Mouse (Mus musculus) heart, embryonic 16.5 days (tissue): ENCODE data around the gene Mtmr6. TPM values are rescaled to one million over a fixed set of nuclear protein-coding genes. Genes with fewer than 3 reads are reported as not detected.

Experiments used
- ATAC-seq: fragments of 200-750 bp; cut with Nextera tagmentation; replicated peaks from 2 replicates; pipeline ENCODE4 v1.8.0; 2017; ENCODE audit warnings: moderate number of reproducible peaks; ENCODE audit not compliant: insufficient read depth, low FRiP score; ENCODE audit errors: extremely low read depth
- H3K27ac ChIP-seq: fragments of 300-500 bp; sonication (generic); 2 replicates; pipeline ENCODE4 v1.5.1; 2014; ENCODE audit warnings: mild to moderate bottlenecking, low read length, control low read depth, moderate library complexity
- H3K27me3 ChIP-seq: fragments of 300-500 bp; sonication (generic); 2 replicates; pipeline ENCODE4 v1.6.1; 2014; ENCODE audit warnings: low read length, mixed read lengths; ENCODE audit not compliant: control insufficient read depth, insufficient read depth
- H3K36me3 ChIP-seq: fragments of 300-500 bp; sonication (generic); 2 replicates; pipeline ENCODE4 v1.6.1; 2014; ENCODE audit not compliant: control insufficient read depth, insufficient read depth
- H3K4me1 ChIP-seq: fragments of 300-500 bp; sonication (generic); 2 replicates; pipeline ENCODE4 v1.6.1; 2014; ENCODE audit warnings: low read length, mixed read lengths; ENCODE audit not compliant: control insufficient read depth, insufficient read depth
- H3K4me2 ChIP-seq: fragments of 300-500 bp; sonication (generic); 2 replicates; pipeline ENCODE4 v1.6.1; 2014; ENCODE audit warnings: low read depth, mild to moderate bottlenecking, control low read depth, low read length
- H3K4me3 ChIP-seq: fragments of 300-500 bp; sonication (generic); 2 replicates; pipeline ENCODE4 v1.5.1; 2014; ENCODE audit warnings: mild to moderate bottlenecking, control low read depth, low read length
- H3K9ac ChIP-seq: fragments of 300-500 bp; sonication (generic); 2 replicates; pipeline ENCODE4 v1.6.1; 2014; ENCODE audit warnings: low read length, control low read depth
- H3K9me3 ChIP-seq: fragments of 300-500 bp; sonication (generic); replicated peaks from 2 replicates; pipeline ENCODE4 v1.6.1; 2016; ENCODE audit warnings: low read length; ENCODE audit not compliant: control insufficient read depth
- WGBS: fragments of 180-500 bp; shearing (Covaris S2); extraction: QIAGEN DNeasy Blood & Tissue Kit; methylation state at CpG from one replicate; pipeline ENCODE4 v1.1.7; 2014; 5-methylcytosine and 5-hydroxymethylcytosine counted together
- polyA plus RNA-seq: library from polyadenylated mRNA; unstranded; fragments of >200 nt; fragmentation: Nextera tagmentation; extraction: Ambion mirVana; gene quantifications from 2 replicates; pipeline ENCODE4 v1.2.1, GENCODE M21; 2015

The Mtmr6 gene
- polyA plus RNA-seq, 1 experiment from 2014 or later = 30.1 TPM

GRCm38 (mm10) chr14:60252004-60253000, 12.7 kb upstream of the Mtmr6 start:
- peak; percentile 6 for ATAC-seq
- H3K27ac ChIP-seq = peak overlapping the region; percentile 95
- WGBS = 18% methylated on average over 15 of the region's 15 CpGs
- no peaks in the 10 kb centered on the region for H3K27me3 ChIP-seq
- peak overlapping the region; percentile 78 for H3K4me3 ChIP-seq
- peak overlapping the region; percentile 94 for H3K9ac ChIP-seq
- H3K36me3 ChIP-seq = no peaks in the 10 kb centered on the region
- H3K9me3 ChIP-seq = no peaks in the 10 kb centered on the region
- H3K4me1 ChIP-seq = peaks cover 18% of the 10 kb centered on the region
- peak overlapping the region; percentile 91 for H3K4me2 ChIP-seq

GRCm38 (mm10) chr14:60253466-60253865, 11.6 kb upstream of the Mtmr6 start:
- ATAC-seq = no peak
- Histone ChIP-seq H3K4me2 (no peak overlapping the region), H3K9ac (no peak overlapping the region), H3K27me3 (no peaks in the 10 kb centered on the region), H3K4me1 (peaks cover 18% of the 10 kb centered on the region), H3K36me3 (no peaks in the 10 kb centered on the region), H3K9me3 (no peaks in the 10 kb centered on the region), H3K4me3 (no peak overlapping the region), H3K27ac (no peak overlapping the region)
- WGBS = 73% methylated on average over 3 of the region's 3 CpGs

GRCm38 (mm10) chr14:60254774-60255173, 10.3 kb upstream of the Mtmr6 start:
- Histone ChIP-seq H3K4me2 (no peak overlapping the region), H3K36me3 (no peaks in the 10 kb centered on the region), H3K9me3 (no peaks in the 10 kb centered on the region), H3K27me3 (no peaks in the 10 kb centered on the region), H3K9ac (no peak overlapping the region), H3K27ac (no peak overlapping the region), H3K4me1 (peaks cover 12% of the 10 kb centered on the region), H3K4me3 (no peak overlapping the region)
- ATAC-seq = no peak

GRCm38 (mm10) chr14:60256356-60256755, 8.7 kb upstream of the Mtmr6 start:
- H3K4me3 ChIP-seq = no peak overlapping the region
- H3K4me1 ChIP-seq = peaks cover 5% of the 10 kb centered on the region
- no peak overlapping the region for H3K9ac ChIP-seq
- ATAC-seq = no peak
- no peaks in the 10 kb centered on the region for H3K27me3 ChIP-seq
- H3K9me3 ChIP-seq = no peaks in the 10 kb centered on the region
- no peak overlapping the region for H3K27ac ChIP-seq
- no peaks in the 10 kb centered on the region for H3K36me3 ChIP-seq
- no peak overlapping the region for H3K4me2 ChIP-seq
- 17% methylated on average over 3 of the region's 3 CpGs for WGBS

- Histone ChIP-seq H3K4me1 (peaks cover 5% of the 10 kb centered on the region), H3K9ac (no peak overlapping the region), H3K27ac (no peak overlapping the region), H3K4me3 (no peak overlapping the region), H3K9me3 (no peaks in the 10 kb centered on the region), H3K36me3 (no peaks in the 10 kb centered on the region), H3K27me3 (no peaks in the 10 kb centered on the region), H3K4me2 (no peak overlapping the region)
- no peak for ATAC-seq
- WGBS = 57% methylated on average over 4 of the region's 4 CpGs
Measured at GRCm38 (mm10) chr14:60257101-60257500, 7.9 kb upstream of the Mtmr6 start.

- WGBS = 85% methylated on average over 1 of the region's 1 CpGs
- no peak for ATAC-seq
- Histone ChIP-seq H3K27ac (no peak overlapping the region), H3K9me3 (no peaks in the 10 kb centered on the region), H3K4me3 (no peak overlapping the region), H3K4me1 (no peaks in the 10 kb centered on the region), H3K4me2 (no peak overlapping the region), H3K9ac (no peak overlapping the region), H3K27me3 (no peaks in the 10 kb centered on the region), H3K36me3 (no peaks in the 10 kb centered on the region)
Measured at GRCm38 (mm10) chr14:60257851-60258250, 7.2 kb upstream of the Mtmr6 start.

- Histone ChIP-seq H3K27me3 (no peaks in the 10 kb centered on the region), H3K4me2 (no peak overlapping the region), H3K4me1 (peaks cover 12% of the 10 kb centered on the region), H3K27ac (no peak overlapping the region), H3K4me3 (no peak overlapping the region), H3K9ac (no peak overlapping the region), H3K9me3 (no peaks in the 10 kb centered on the region), H3K36me3 (no peaks in the 10 kb centered on the region)
- WGBS = 33% methylated on average over 7 of the region's 7 CpGs
- ATAC-seq = no peak
Measured at GRCm38 (mm10) chr14:60262316-60262715, 2.7 kb upstream of the Mtmr6 start.

- H3K27me3 ChIP-seq = no peaks in the 10 kb centered on the region
- H3K4me1 ChIP-seq = peaks cover 17% of the 10 kb centered on the region
- no peak overlapping the region for H3K9ac ChIP-seq
- no peak overlapping the region for H3K4me3 ChIP-seq
- H3K9me3 ChIP-seq = no peaks in the 10 kb centered on the region
- WGBS = 83% methylated on average over 6 of the region's 6 CpGs
- H3K4me2 ChIP-seq = no peak overlapping the region
- H3K36me3 ChIP-seq = no peaks in the 10 kb centered on the region
- no peak overlapping the region for H3K27ac ChIP-seq
- ATAC-seq = no peak
Measured at GRCm38 (mm10) chr14:60269333-60269732, 4.3 kb downstream of the Mtmr6 start.

GRCm38 (mm10) chr14:60273346-60273745, 8.3 kb downstream of the Mtmr6 start:
- H3K4me2 ChIP-seq = no peak overlapping the region
- H3K27ac ChIP-seq = no peak overlapping the region; the same call in 1 of the 2 replicates
- whole genome bisulfite sequencing = 69% methylated on average over 6 of the region's 6 CpGs
- H3K9me3 ChIP-seq = no peaks in the 10 kb centered on the region
- H3K27me3 ChIP-seq = no peaks in the 10 kb centered on the region
- H3K36me3 ChIP-seq = peaks cover 2% of the 10 kb centered on the region; the same call in 1 of the 2 replicates
- peaks cover 5% of the 10 kb centered on the region; the same call in 1 of the 2 replicates for H3K4me1 ChIP-seq
- no peak overlapping the region for H3K9ac ChIP-seq
- no peak for ATAC-seq
- no peak overlapping the region for H3K4me3 ChIP-seq
